Mouse (Mus musculus) hindbrain, embryonic 13.5 days (tissue): ENCODE measurements around the gene Hif3a. TPM values are rescaled to one million over a fixed set of nuclear protein-coding genes. Genes with fewer than 3 reads are reported as not detected.
A peak's percentile ranks its signal among the peaks of the same experiment; 100 is the strongest.

Experiments used
- ATAC-seq: fragments of 200-750 bp; cut with Nextera tagmentation; 2 replicates; pipeline ENCODE4 v1.8.0; 2017; ENCODE audit warnings: moderate TSS enrichment; ENCODE audit not compliant: low FRiP score
- H3K27ac ChIP-seq: fragments of 300-500 bp; sonication (generic); 2 replicates; pipeline ENCODE4 v1.5.1; 2015; ENCODE audit warnings: inconsistent platforms, mild to moderate bottlenecking, moderate library complexity
- H3K27me3 ChIP-seq: fragments of 300-500 bp; sonication (generic); 2 replicates; pipeline ENCODE4 v1.6.1; 2015; ENCODE audit warnings: mild to moderate bottlenecking, inconsistent platforms
- H3K36me3 ChIP-seq: fragments of 300-500 bp; sonication (generic); 2 replicates; pipeline ENCODE4 v1.6.1; 2015; ENCODE audit warnings: mild to moderate bottlenecking, inconsistent platforms
- H3K4me1 ChIP-seq: fragments of 300-500 bp; sonication (generic); replicated peaks from 2 replicates; pipeline ENCODE4 v1.6.1; 2015; ENCODE audit warnings: inconsistent platforms
- H3K4me2 ChIP-seq: fragments of 300-500 bp; sonication (generic); 2 replicates; pipeline ENCODE4 v1.6.1; 2015; ENCODE audit warnings: inconsistent platforms, mild to moderate bottlenecking, moderate library complexity
- H3K4me3 ChIP-seq: fragments of 300-500 bp; sonication (generic); 2 replicates; pipeline ENCODE4 v1.5.1; 2015; ENCODE audit warnings: mild to moderate bottlenecking, inconsistent platforms
- H3K9ac ChIP-seq: fragments of 300-500 bp; sonication (generic); 2 replicates; pipeline ENCODE4 v1.6.1; 2015; ENCODE audit warnings: mild to moderate bottlenecking, inconsistent platforms
- H3K9me3 ChIP-seq: fragments of 300-500 bp; sonication (generic); 2 replicates; pipeline ENCODE4 v1.6.1; 2016; ENCODE audit warnings: inconsistent platforms
- WGBS: fragments of 180-500 bp; shearing (Covaris S2); methylation state at CpG from one replicate; pipeline ENCODE4 v1.1.7; 2015; 5-methylcytosine and 5-hydroxymethylcytosine counted together
- polyA plus RNA-seq: library from polyadenylated mRNA; unstranded; fragments of >200 nt; fragmentation: Nextera tagmentation; extraction: Ambion mirVana; gene quantifications from 2 replicates; pipeline ENCODE4 v1.2.1, GENCODE M21; 2015

Gene Hif3a
- polyA plus RNA-seq, 1 experiment from 2014 or later = 2.9 TPM

DNA sequence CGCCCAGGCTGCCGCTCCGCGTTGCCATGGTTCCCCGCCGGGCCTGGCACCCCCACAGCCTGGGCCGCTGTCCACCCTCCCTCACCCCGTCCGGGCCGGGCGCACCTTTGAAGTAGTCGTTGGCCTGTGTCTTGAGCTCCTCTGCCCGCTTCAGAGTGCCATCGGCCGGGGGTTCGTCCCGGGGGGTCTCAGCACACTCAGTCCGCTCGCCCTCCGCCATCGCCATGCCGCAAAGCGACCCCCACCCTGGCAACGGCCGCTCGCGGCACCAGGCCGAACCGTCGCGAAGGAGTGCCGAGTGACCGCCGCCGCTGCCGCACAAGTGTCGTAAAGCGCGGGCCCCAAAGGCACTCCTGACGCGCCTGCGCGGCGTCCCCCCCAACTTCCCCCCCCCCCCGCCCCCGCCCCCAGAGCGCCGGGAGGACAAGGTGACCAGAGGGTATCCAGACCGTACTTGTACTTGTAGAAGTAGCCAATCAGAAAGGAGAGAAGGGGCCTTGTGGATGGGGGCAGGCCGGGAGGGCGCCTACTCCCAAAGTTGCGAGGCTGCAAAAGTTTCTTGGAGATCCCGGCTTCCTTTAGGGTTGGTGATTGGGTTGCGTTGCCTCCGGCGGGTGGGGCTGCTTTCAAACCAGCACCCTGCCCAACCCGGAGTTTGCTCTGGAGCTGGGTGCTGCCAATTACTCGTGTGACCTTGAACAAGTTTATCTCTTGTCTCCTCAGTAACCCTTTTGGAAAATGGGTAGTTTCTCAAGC, 34.5 kb downstream of the Hif3a start, which contains the start of gene Ppp5c:
TSS of gene Ppp5c (minus strand) at position 337 of the 756 bp plus-strand sequence.
- ATAC-seq = peak; percentile 90
- Histone ChIP-seq H3K4me1 (peaks cover 36% of the 10 kb centered on the region), H3K4me2 (peak within 1 kb of the TSS; percentile 83), H3K9ac (peak within 1 kb of the TSS; percentile 88), H3K9me3 (no peaks in the 10 kb centered on the region), H3K4me3 (peak within 1 kb of the TSS; percentile 84), H3K27ac (peak within 1 kb of the TSS; percentile 76), H3K36me3 (peaks cover 23% of the 10 kb centered on the region), H3K27me3 (0 out of 2 replicates have a peak, but pooled peaks cover 5% of the 10 kb centered on the region)
- under 1% methylated on average over 56 of the region's 58 CpGs for WGBS

DNA sequence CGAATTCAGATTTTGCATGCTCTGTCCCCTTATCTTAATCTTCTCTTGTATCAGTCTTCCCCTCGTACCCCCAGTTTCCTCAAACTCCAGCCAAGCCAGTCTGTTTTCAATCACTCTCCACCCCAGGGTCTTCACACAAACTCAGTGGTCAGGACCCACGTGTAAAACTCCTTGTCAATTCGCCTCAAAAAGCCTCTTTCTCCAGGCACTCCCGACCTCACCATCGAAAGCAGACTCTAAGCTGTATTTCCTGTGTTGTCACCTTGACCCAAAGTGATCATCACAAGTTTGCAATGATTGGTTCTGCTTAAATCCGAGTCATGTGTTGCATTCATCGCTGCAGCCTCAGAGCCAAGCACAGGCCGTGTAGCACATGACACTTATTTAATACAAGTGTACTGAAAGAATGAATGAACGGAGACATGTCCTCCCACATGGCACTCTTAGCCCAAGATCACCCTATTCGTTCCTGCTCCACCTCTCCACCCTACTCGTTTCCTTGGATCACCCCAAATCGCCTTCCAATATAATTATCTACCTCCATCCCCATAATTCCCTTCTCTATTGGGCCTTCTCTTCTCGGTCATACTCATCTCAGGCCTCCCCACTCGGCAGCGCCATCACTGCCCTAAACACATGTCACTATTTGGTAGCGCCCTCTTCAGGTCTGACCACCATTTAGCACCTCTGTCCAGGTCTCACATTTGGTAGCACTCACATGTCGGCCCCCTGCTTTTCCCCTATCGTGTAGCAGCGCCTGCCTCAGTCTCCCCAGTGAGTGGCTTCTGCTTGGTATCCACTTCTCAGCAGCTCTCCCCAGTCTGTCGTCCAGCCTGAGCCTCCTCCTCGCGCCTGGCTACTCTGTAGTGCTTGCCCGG, 35.3 kb downstream of the Hif3a start:
- 0 out of 2 replicates have a peak, but pooled peaks cover 5% of the 10 kb centered on the region for H3K27me3 ChIP-seq
- H3K9ac ChIP-seq = peak overlapping the region; percentile 88
- H3K4me1 ChIP-seq = peaks cover 36% of the 10 kb centered on the region
- 10% methylated on average over 24 of the region's 24 CpGs for WGBS
- peak; percentile 66; the same call in 1 of the 2 replicates for ATAC-seq
- H3K27ac ChIP-seq = peak overlapping the region; percentile 76
- H3K4me3 ChIP-seq = peak overlapping the region; percentile 84
- peaks cover 31% of the 10 kb centered on the region for H3K36me3 ChIP-seq
- no peaks in the 10 kb centered on the region for H3K9me3 ChIP-seq
- peak overlapping the region; percentile 83 for H3K4me2 ChIP-seq

DNA sequence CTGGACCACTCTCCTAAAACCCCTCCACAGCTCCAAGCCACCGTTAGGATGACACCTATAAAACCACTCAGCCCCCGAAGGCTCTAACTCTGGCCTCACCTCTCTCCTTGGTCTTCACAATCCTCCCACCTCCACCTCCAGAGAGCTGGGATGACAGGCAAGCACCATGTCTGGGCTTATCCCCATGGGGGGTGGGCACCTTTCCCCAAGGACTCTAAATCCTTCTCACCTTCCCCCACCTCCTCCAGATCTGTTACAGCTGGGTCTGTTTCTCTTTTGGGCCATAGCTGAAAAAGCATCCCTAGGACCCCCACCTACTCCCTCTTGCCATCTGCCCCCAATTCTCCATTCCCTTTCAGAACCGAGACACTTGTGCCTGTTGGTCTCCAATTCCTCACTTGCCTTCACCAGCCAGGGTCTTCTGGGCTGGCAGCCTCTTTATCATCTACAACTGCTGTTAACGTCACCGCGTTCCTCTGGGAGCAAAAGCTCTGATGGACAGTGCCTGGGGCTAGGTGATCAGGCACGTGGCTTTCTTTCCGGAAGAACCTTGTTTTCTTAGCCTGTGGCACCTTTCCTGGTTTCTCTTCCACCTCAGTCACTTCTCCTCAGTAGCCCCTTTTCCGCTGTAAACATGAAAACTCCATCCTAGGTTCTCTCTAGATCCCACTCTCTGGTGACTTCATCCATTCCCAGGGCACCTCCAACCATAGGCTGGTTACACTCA, 36.2 kb downstream of the Hif3a start:
- 0 out of 2 replicates have a peak, but pooled peaks cover 5% of the 10 kb centered on the region for H3K27me3 ChIP-seq
- H3K9ac ChIP-seq = peak overlapping the region; percentile 88; the same call in 1 of the 2 replicates
- 83% methylated on average over 9 of the region's 9 CpGs for WGBS

GRCm38 (mm10) chr7:17025505-17025894, 36.7 kb downstream of the Hif3a start:
- no peak for ATAC-seq
- H3K27ac ChIP-seq = no peak overlapping the region

More for the DNA sequence above, 36.2 kb downstream of the Hif3a start:
- peak overlapping the region; percentile 84 for H3K4me3 ChIP-seq
- no peak overlapping the region for H3K27ac ChIP-seq
- ATAC-seq = no peak
- peaks cover 36% of the 10 kb centered on the region for H3K4me1 ChIP-seq
- no peaks in the 10 kb centered on the region for H3K9me3 ChIP-seq
- H3K36me3 ChIP-seq = peaks cover 40% of the 10 kb centered on the region
- peak overlapping the region; percentile 83 for H3K4me2 ChIP-seq

GRCm38 (mm10) chr7:17024814-17025504, 37.3 kb downstream of the Hif3a start:
- H3K4me3 ChIP-seq = no peak overlapping the region
- peaks cover 36% of the 10 kb centered on the region for H3K4me1 ChIP-seq
- no peak overlapping the region for H3K27ac ChIP-seq
- no peaks in the 10 kb centered on the region for H3K9me3 ChIP-seq
- ATAC-seq = no peak
- no peak overlapping the region for H3K4me2 ChIP-seq
- 86% methylated on average over 10 of the region's 10 CpGs for WGBS
- peak overlapping the region; percentile 88; the same call in 1 of the 2 replicates for H3K9ac ChIP-seq
- no peaks in the 10 kb centered on the region for H3K27me3 ChIP-seq
- peaks cover 51% of the 10 kb centered on the region for H3K36me3 ChIP-seq

More at GRCm38 (mm10) chr7:17025505-17025894, 36.7 kb downstream of the Hif3a start:
- peaks cover 36% of the 10 kb centered on the region for H3K4me1 ChIP-seq
- peak overlapping the region; percentile 88; the same call in 1 of the 2 replicates for H3K9ac ChIP-seq
- 0 out of 2 replicates have a peak, but pooled peaks cover 4% of the 10 kb centered on the region for H3K27me3 ChIP-seq
- H3K4me2 ChIP-seq = 0 out of 2 replicates have a peak overlapping the region, but pooled peaks have one; percentile 83
- peaks cover 45% of the 10 kb centered on the region for H3K36me3 ChIP-seq
- H3K9me3 ChIP-seq = no peaks in the 10 kb centered on the region
- 82% methylated on average over 4 of the region's 4 CpGs for WGBS
- H3K4me3 ChIP-seq = 0 out of 2 replicates have a peak overlapping the region, but pooled peaks have one; percentile 84

DNA sequence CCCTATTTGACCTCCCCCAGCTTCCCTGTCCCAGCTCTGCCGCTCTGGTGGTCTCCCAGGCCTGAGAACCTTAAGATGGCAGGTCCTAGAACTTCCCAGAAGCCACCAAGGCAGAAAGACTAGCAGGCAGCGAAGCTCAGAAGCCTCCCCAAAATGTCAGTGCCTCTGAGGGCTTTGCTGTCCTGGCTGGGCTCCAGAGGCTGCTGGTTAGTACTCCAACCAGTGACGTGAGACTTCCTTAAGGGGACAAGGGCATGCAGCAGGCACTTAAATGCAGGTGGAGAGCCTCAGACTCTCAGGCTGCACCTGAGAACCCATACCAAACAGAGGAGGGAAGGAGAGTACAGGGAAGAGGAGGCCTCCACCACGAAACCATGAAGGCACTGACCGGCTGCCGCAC, 38.1 kb downstream of the Hif3a start:
- Histone ChIP-seq H3K4me1 (peaks cover 36% of the 10 kb centered on the region), H3K27ac (no peak overlapping the region), H3K36me3 (peaks cover 59% of the 10 kb centered on the region), H3K4me2 (no peak overlapping the region), H3K9ac (peak overlapping the region; percentile 88), H3K27me3 (no peaks in the 10 kb centered on the region), H3K9me3 (no peaks in the 10 kb centered on the region), H3K4me3 (no peak overlapping the region)
- ATAC-seq = no peak
- WGBS = 87% methylated on average over 6 of the region's 6 CpGs

- WGBS = 83% methylated on average over 4 of the region's 4 CpGs
- H3K4me2 ChIP-seq = no peak overlapping the region
- peaks cover 36% of the 10 kb centered on the region for H3K4me1 ChIP-seq
- no peaks in the 10 kb centered on the region for H3K9me3 ChIP-seq
- H3K36me3 ChIP-seq = peaks cover 62% of the 10 kb centered on the region
- no peak for ATAC-seq
- H3K27me3 ChIP-seq = no peaks in the 10 kb centered on the region
- no peak overlapping the region for H3K4me3 ChIP-seq
- no peak overlapping the region; the same call in 1 of the 2 replicates for H3K27ac ChIP-seq
- peak overlapping the region; percentile 88; the same call in 1 of the 2 replicates for H3K9ac ChIP-seq
Observed at GRCm38 (mm10) chr7:17023701-17024100, 38.5 kb downstream of the Hif3a start.

- no peak overlapping the region for H3K27ac ChIP-seq
- H3K27me3 ChIP-seq = no peaks in the 10 kb centered on the region
- H3K4me3 ChIP-seq = no peak overlapping the region
- H3K4me2 ChIP-seq = no peak overlapping the region
- H3K4me1 ChIP-seq = peaks cover 43% of the 10 kb centered on the region
- peaks cover 69% of the 10 kb centered on the region for H3K36me3 ChIP-seq
- 97% methylated on average over 15 of the region's 15 CpGs for WGBS
- no peak for ATAC-seq
- no peaks in the 10 kb centered on the region for H3K9me3 ChIP-seq
- no peak overlapping the region for H3K9ac ChIP-seq
Observed at GRCm38 (mm10) chr7:17022176-17022575, 40.1 kb downstream of the Hif3a start.

GRCm38 (mm10) chr7:17019426-17020166, 42.6 kb downstream of the Hif3a start:
- H3K27me3 ChIP-seq = no peaks in the 10 kb centered on the region
- no peak overlapping the region for H3K9ac ChIP-seq
- no peaks in the 10 kb centered on the region for H3K9me3 ChIP-seq
- peaks cover 21% of the 10 kb centered on the region for H3K4me1 ChIP-seq
- no peak overlapping the region for H3K27ac ChIP-seq
- H3K4me2 ChIP-seq = no peak overlapping the region
- H3K36me3 ChIP-seq = peaks cover 88% of the 10 kb centered on the region
- ATAC-seq = no peak
- no peak overlapping the region for H3K4me3 ChIP-seq
- WGBS = 91% methylated on average over 7 of the region's 7 CpGs

- 94% methylated on average over 2 of the region's 2 CpGs for WGBS
- H3K4me1 ChIP-seq = peaks cover 10% of the 10 kb centered on the region; the same call in 1 of the 2 replicates
- no peak overlapping the region for H3K4me2 ChIP-seq
- ATAC-seq = no peak
- no peak overlapping the region for H3K27ac ChIP-seq
- peaks cover 90% of the 10 kb centered on the region for H3K36me3 ChIP-seq
- no peak overlapping the region for H3K9ac ChIP-seq
- H3K9me3 ChIP-seq = no peaks in the 10 kb centered on the region
- no peak overlapping the region for H3K4me3 ChIP-seq
- no peaks in the 10 kb centered on the region for H3K27me3 ChIP-seq
Observed at GRCm38 (mm10) chr7:17017921-17018320, 44.3 kb downstream of the Hif3a start.
